Mouse (Mus musculus): ENCODE data around the gene Kif28. TPM values are rescaled to one million over a fixed set of nuclear protein-coding genes. Genes with fewer than 3 reads are reported as not detected.
"Not testable (repeated sequence)": the region's sequence is repeated elsewhere in the genome, so short reads cannot be mapped to it uniquely, and the experiment has no call there.

Kif28 gene
- polyA plus RNA-seq, 1 experiment from 2014 or later: not detected

GRCm38 (mm10) chr1:179686781-179687180 is 58.3 kb downstream of the Kif28 start:
- no peaks in the 10 kb centered on the region for H3K27me3 ChIP-seq (replicated peaks; ENCODE audit: control insufficient read depth, insufficient read depth, low read length)
- no peak overlapping the region for H3K4me2 ChIP-seq (ENCODE audit: low read depth, low read length)
- H3K4me3 ChIP-seq (ENCODE audit: low read length): no peak overlapping the region
- no peaks in the 10 kb centered on the region for H3K4me1 ChIP-seq (ENCODE audit: control insufficient read depth, insufficient read depth, low read length)
- no peak overlapping the region for H3K9ac ChIP-seq (ENCODE audit: low read depth, low read length)
- no peak overlapping the region for H3K27ac ChIP-seq (ENCODE audit: low read length)
- peak; percentile 88 for ATAC-seq
- 58% methylated on average over 5 of the region's 5 CpGs for WGBS
- no peaks in the 10 kb centered on the region for H3K9me3 ChIP-seq (ENCODE audit: control insufficient read depth, low read length)
- H3K36me3 ChIP-seq (ENCODE audit: control insufficient read depth, insufficient read depth, low read length): no peaks in the 10 kb centered on the region

DNA sequence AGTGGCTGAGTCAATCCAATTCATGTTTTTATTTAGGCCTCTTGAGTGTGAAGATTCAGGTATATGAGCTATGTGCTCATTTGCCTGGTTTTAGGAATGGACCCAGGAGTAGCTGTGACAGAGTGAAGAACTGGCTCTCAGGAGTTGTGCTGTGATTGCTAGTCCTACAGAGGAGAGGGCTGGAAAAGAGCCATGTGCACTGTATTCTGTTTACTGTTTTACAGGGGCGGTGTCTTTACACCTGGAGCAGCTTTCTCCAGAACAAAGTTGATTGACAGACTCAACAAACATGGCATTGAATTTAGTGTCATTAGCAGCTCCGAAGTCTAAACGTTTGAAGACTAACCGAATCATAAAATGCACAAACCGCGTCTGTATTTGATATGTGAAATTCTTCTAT is 58.7 kb downstream of the Kif28 start:
- WGBS: 67% methylated on average over 6 of the region's 6 CpGs
- Histone ChIP-seq H3K36me3 (ENCODE audit: control insufficient read depth, insufficient read depth, low read length) (no peaks in the 10 kb centered on the region), H3K27me3 (replicated peaks; ENCODE audit: control insufficient read depth, insufficient read depth, low read length) (no peaks in the 10 kb centered on the region), H3K4me1 (ENCODE audit: control insufficient read depth, insufficient read depth, low read length) (no peaks in the 10 kb centered on the region), H3K9ac (ENCODE audit: low read depth, low read length) (no peak overlapping the region), H3K4me3 (ENCODE audit: low read length) (no peak overlapping the region), H3K27ac (ENCODE audit: low read length) (no peak overlapping the region), H3K9me3 (ENCODE audit: control insufficient read depth, low read length) (no peaks in the 10 kb centered on the region), H3K4me2 (ENCODE audit: low read depth, low read length) (no peak overlapping the region)
- peak; percentile 62 for ATAC-seq

DNA sequence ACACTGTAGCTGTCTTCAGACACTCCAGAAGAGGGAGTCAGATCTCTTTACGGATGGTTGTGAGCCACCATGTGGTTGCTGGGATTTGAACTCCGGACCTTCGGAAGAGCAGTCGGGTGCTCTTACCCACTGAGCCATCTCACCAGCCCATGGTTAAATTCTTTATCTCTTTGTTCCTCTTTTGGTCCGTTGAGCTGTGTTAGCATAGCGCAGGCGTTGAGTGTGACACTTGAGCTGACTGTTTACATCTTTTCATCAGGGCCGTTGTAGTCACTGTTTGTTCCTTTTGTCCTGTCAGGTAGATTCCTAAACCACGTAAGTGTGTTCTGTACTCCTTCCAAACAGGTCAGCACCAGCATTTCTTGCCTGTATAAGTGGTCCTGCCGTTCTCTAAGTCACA is 62.3 kb downstream of the Kif28 start:
- H3K9me3 ChIP-seq (ENCODE audit: control insufficient read depth, low read length); ATAC-seq; H3K9ac ChIP-seq (ENCODE audit: low read depth, low read length); H3K4me1 ChIP-seq (ENCODE audit: control insufficient read depth, insufficient read depth, low read length); H3K4me3 ChIP-seq (ENCODE audit: low read length); H3K27ac ChIP-seq (ENCODE audit: low read length); H3K27me3 ChIP-seq (replicated peaks; ENCODE audit: control insufficient read depth, insufficient read depth, low read length); H3K4me2 ChIP-seq (ENCODE audit: low read depth, low read length); H3K36me3 ChIP-seq (ENCODE audit: control insufficient read depth, insufficient read depth, low read length): not testable (repeated sequence)
- 81% methylated on average over 9 of the region's 10 CpGs for WGBS

DNA sequence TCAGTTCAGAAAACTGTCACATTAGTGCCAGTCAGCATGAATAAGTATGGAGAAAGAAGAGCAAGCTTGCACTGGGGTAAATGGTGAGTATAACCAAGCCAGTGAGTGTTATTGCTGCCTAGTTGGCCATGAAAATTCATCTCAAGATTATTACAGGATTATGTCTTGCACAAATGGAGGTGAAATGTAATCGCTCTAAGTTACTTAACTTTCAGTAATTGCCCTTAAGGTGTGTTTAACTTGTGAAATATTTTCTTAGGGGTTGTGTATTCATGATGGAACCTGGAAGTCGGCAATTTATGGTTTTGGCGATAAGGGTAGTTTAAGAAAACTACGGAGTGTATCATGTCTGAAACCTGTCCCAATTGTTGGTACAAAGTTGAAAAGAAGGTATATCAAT is 65.7 kb downstream of the Kif28 start:
- no peaks in the 10 kb centered on the region for H3K4me1 ChIP-seq (ENCODE audit: control insufficient read depth, insufficient read depth, low read length)
- no peak overlapping the region for H3K9ac ChIP-seq (ENCODE audit: low read depth, low read length)
- no peak overlapping the region for H3K4me2 ChIP-seq (ENCODE audit: low read depth, low read length)
- H3K36me3 ChIP-seq (ENCODE audit: control insufficient read depth, insufficient read depth, low read length): 0 out of 2 replicates have a peak, but pooled peaks cover 3% of the 10 kb centered on the region
- H3K4me3 ChIP-seq (ENCODE audit: low read length): no peak overlapping the region
- WGBS: 78% methylated on average over 4 of the region's 4 CpGs
- H3K27me3 ChIP-seq (replicated peaks; ENCODE audit: control insufficient read depth, insufficient read depth, low read length): no peaks in the 10 kb centered on the region
- no peak for ATAC-seq
- no peak overlapping the region for H3K27ac ChIP-seq (ENCODE audit: low read length)
- no peaks in the 10 kb centered on the region for H3K9me3 ChIP-seq (ENCODE audit: control insufficient read depth, low read length)

- H3K4me3 ChIP-seq (ENCODE audit: low read length): no peak overlapping the region
- no peak overlapping the region for H3K9ac ChIP-seq (ENCODE audit: low read depth, low read length)
- H3K27me3 ChIP-seq (replicated peaks; ENCODE audit: control insufficient read depth, insufficient read depth, low read length): no peaks in the 10 kb centered on the region
- no peaks in the 10 kb centered on the region for H3K4me1 ChIP-seq (ENCODE audit: control insufficient read depth, insufficient read depth, low read length)
- 89% methylated on average over 2 of the region's 2 CpGs for WGBS
- H3K36me3 ChIP-seq (ENCODE audit: control insufficient read depth, insufficient read depth, low read length): 0 out of 2 replicates have a peak, but pooled peaks cover 3% of the 10 kb centered on the region
- H3K9me3 ChIP-seq (ENCODE audit: control insufficient read depth, low read length): no peaks in the 10 kb centered on the region
- H3K4me2 ChIP-seq (ENCODE audit: low read depth, low read length): no peak overlapping the region
- H3K27ac ChIP-seq (ENCODE audit: low read length): no peak overlapping the region
- no peak for ATAC-seq
Measured at GRCm38 (mm10) chr1:179677031-179677430, 68.0 kb downstream of the Kif28 start.

DNA sequence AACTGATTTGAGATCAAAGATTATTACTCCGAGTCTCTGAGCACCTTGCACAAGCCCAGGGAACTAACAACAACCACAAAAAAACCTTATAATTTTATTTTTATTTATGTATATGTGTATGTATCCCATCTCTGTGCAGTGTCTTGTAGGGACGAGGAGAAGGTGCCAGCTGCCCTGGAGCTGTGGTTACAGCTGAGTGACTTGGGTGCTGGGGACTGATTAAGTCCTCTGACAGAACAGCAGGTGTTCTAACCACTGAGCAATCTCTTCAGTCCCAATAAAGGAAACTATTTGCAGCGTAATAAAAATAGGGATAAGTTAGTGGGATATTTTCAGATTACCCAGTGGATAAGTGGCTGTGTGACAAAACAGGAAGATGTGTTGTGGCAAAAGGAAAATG is 70.7 kb downstream of the Kif28 start:
- Histone ChIP-seq H3K4me1 (ENCODE audit: control insufficient read depth, insufficient read depth, low read length) (peaks cover under 1% of the 10 kb centered on the region; the same call in 1 of the 2 replicates), H3K4me3 (ENCODE audit: low read length) (no peak overlapping the region), H3K9me3 (ENCODE audit: control insufficient read depth, low read length) (no peaks in the 10 kb centered on the region), H3K27ac (ENCODE audit: low read length) (no peak overlapping the region), H3K4me2 (ENCODE audit: low read depth, low read length) (no peak overlapping the region), H3K9ac (ENCODE audit: low read depth, low read length) (no peak overlapping the region), H3K27me3 (replicated peaks; ENCODE audit: control insufficient read depth, insufficient read depth, low read length) (no peaks in the 10 kb centered on the region), H3K36me3 (ENCODE audit: control insufficient read depth, insufficient read depth, low read length) (0 out of 2 replicates have a peak, but pooled peaks cover 3% of the 10 kb centered on the region)
- no peak for ATAC-seq
- 88% methylated on average over 3 of the region's 3 CpGs for WGBS

GRCm38 (mm10) chr1:179668836-179669537 is 76.1 kb downstream of the Kif28 start:
- peaks cover 6% of the 10 kb centered on the region for H3K4me1 ChIP-seq (ENCODE audit: control insufficient read depth, insufficient read depth, low read length)
- H3K9me3 ChIP-seq (ENCODE audit: control insufficient read depth, low read length): no peaks in the 10 kb centered on the region
- WGBS: 18% methylated on average over 12 of the region's 12 CpGs
- H3K4me2 ChIP-seq (ENCODE audit: low read depth, low read length): peak overlapping the region; percentile 80
- H3K4me3 ChIP-seq (ENCODE audit: low read length): peak overlapping the region; percentile 93
- ATAC-seq: no peak
- H3K27me3 ChIP-seq (replicated peaks; ENCODE audit: control insufficient read depth, insufficient read depth, low read length): no peaks in the 10 kb centered on the region
- peak overlapping the region; percentile 70 for H3K27ac ChIP-seq (ENCODE audit: low read length)
- H3K9ac ChIP-seq (ENCODE audit: low read depth, low read length): peak overlapping the region; percentile 91
- H3K36me3 ChIP-seq (ENCODE audit: control insufficient read depth, insufficient read depth, low read length): no peaks in the 10 kb centered on the region

DNA sequence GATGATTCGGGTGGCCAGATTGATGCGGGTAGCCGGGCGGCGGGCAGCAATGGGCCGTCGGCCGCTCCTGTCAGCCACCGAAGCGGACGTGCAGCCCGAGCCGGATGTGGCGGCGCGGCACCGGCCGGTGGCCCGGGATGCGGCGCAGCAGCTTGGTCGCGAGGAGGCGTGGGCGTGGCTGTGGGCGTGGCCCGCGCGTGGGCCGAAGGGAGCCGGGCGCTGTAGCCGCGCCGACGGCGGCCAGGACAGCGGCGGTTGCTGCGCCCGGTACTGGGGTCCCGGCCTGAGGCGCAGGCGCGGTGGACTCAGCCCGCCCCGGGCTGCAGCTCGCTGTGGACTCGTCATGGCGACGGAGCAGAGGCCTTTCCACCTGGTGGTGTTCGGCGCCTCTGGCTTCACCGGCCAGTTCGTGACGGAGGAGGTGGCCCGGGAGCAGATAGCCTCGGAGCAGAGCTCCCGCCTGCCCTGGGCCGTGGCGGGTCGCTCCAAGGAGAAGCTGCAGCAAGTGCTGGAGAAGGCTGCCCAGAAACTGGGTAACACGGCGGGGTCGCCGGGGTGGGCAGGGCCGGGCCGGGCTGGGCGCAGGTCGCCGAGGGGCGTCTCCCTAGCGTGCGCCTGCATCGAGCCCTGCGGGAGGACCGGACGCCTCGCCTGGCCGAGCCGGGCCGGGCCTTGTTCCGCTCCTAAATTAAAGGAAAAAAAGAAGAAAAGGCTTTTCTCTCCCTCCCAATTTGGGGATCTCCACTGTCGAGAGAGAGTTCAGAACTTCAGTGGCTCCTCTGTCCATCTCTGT is 76.9 kb downstream of the Kif28 start, which contains the start of gene Sccpdh:
Gene Sccpdh, plus strand, starts transcription at position 198 of the 793 bp plus-strand sequence.
- Histone ChIP-seq H3K27me3 (replicated peaks; ENCODE audit: control insufficient read depth, insufficient read depth, low read length) (no peaks in the 10 kb centered on the region), H3K36me3 (ENCODE audit: control insufficient read depth, insufficient read depth, low read length) (no peaks in the 10 kb centered on the region), H3K4me3 (ENCODE audit: low read length) (peak within 1 kb of the TSS; percentile 93), H3K4me1 (ENCODE audit: control insufficient read depth, insufficient read depth, low read length) (peaks cover 6% of the 10 kb centered on the region), H3K9me3 (ENCODE audit: control insufficient read depth, low read length) (no peaks in the 10 kb centered on the region), H3K27ac (ENCODE audit: low read length) (peak within 1 kb of the TSS; percentile 70), H3K9ac (ENCODE audit: low read depth, low read length) (peak within 1 kb of the TSS; percentile 91), H3K4me2 (ENCODE audit: low read depth, low read length) (peak within 1 kb of the TSS; percentile 80)
- peak; percentile 94 for ATAC-seq
- whole genome bisulfite sequencing: under 1% methylated on average over 73 of the region's 84 CpGs

- H3K27me3 ChIP-seq (replicated peaks; ENCODE audit: control insufficient read depth, insufficient read depth, low read length): no peaks in the 10 kb centered on the region
- H3K9me3 ChIP-seq (ENCODE audit: control insufficient read depth, low read length): no peaks in the 10 kb centered on the region
- peak overlapping the region; percentile 80 for H3K4me2 ChIP-seq (ENCODE audit: low read depth, low read length)
- H3K36me3 ChIP-seq (ENCODE audit: control insufficient read depth, insufficient read depth, low read length): no peaks in the 10 kb centered on the region
- H3K9ac ChIP-seq (ENCODE audit: low read depth, low read length): peak overlapping the region; percentile 91
- H3K4me3 ChIP-seq (ENCODE audit: low read length): peak overlapping the region; percentile 93
- peaks cover 6% of the 10 kb centered on the region for H3K4me1 ChIP-seq (ENCODE audit: control insufficient read depth, insufficient read depth, low read length)
- 0 out of 2 replicates have a peak, but pooled peaks have one; percentile 3 for ATAC-seq
- H3K27ac ChIP-seq (ENCODE audit: low read length): no peak overlapping the region; the same call in 1 of the 2 replicates
- WGBS: 14% methylated on average over 7 of the region's 7 CpGs
Measured at GRCm38 (mm10) chr1:179667450-179667849, 77.6 kb downstream of the Kif28 start.
